Mouse (Mus musculus): Measurements from ENCODE around the gene Zfand2a. TPM values are rescaled to one million over a fixed set of nuclear protein-coding genes. Genes with fewer than 3 reads are reported as not detected.

The Zfand2a gene
- polyA plus RNA-seq, 1 experiment from 2014 or later, result 18.0 TPM

- Histone ChIP-seq H3K4me2 (no peak overlapping the region), H3K4me1 (replicated peaks) (peaks cover 8% of the 10 kb centered on the region), H3K9ac (no peak overlapping the region), H3K36me3 (no peaks in the 10 kb centered on the region), H3K27ac (replicated peaks) (no peak overlapping the region), H3K27me3 (no peaks in the 10 kb centered on the region), H3K9me3 (no peaks in the 10 kb centered on the region), H3K4me3 (no peak overlapping the region)
- 79% methylated on average over 4 of the region's 4 CpGs for WGBS
- ATAC-seq (ENCODE audit: low read depth), result no peak
These were observed 19.5 kb downstream of the Zfand2a start for GRCm38 (mm10) chr5:139464874-139465273.

GRCm38 (mm10) chr5:139460384-139461067 lies 23.8 kb downstream of the Zfand2a start, which contains the start of gene 3110082I17Rik:
3110082I17Rik (minus strand) TSS chr5:139460527.
- Histone ChIP-seq H3K9ac (peak within 1 kb of the TSS; percentile 76), H3K4me1 (replicated peaks) (peaks cover 15% of the 10 kb centered on the region), H3K27ac (replicated peaks) (no peak within 1 kb of the TSS), H3K4me3 (peak within 1 kb of the TSS; percentile 66), H3K9me3 (no peaks in the 10 kb centered on the region), H3K4me2 (peak within 1 kb of the TSS; percentile 78), H3K36me3 (no peaks in the 10 kb centered on the region), H3K27me3 (no peaks in the 10 kb centered on the region)
- ATAC-seq (ENCODE audit: low read depth), result peak; percentile 99
- WGBS, result 4% methylated on average over 42 of the region's 42 CpGs

GRCm38 (mm10) chr5:139459938-139460337 lies 24.4 kb downstream of the Zfand2a start:
- H3K4me2 ChIP-seq, result peak overlapping the region; percentile 78
- H3K27ac ChIP-seq (replicated peaks), result no peak overlapping the region
- H3K4me3 ChIP-seq, result peak overlapping the region; percentile 66
- H3K9ac ChIP-seq, result peak overlapping the region; percentile 76
- peak; percentile 47 for ATAC-seq (ENCODE audit: low read depth)
- H3K36me3 ChIP-seq, result peaks cover 4% of the 10 kb centered on the region; the same call in 1 of the 2 replicates
- no peaks in the 10 kb centered on the region for H3K27me3 ChIP-seq
- WGBS, result 8% methylated on average over 10 of the region's 10 CpGs
- H3K4me1 ChIP-seq (replicated peaks), result peaks cover 15% of the 10 kb centered on the region
- H3K9me3 ChIP-seq, result no peaks in the 10 kb centered on the region

GRCm38 (mm10) chr5:139457241-139457640 lies 27.1 kb downstream of the Zfand2a start:
- peaks cover 10% of the 10 kb centered on the region; the same call in 1 of the 2 replicates for H3K36me3 ChIP-seq
- no peak for ATAC-seq (ENCODE audit: low read depth)
- H3K9ac ChIP-seq, result no peak overlapping the region
- WGBS, result 89% methylated on average over 8 of the region's 8 CpGs
- H3K27ac ChIP-seq (replicated peaks), result no peak overlapping the region
- H3K4me2 ChIP-seq, result no peak overlapping the region
- H3K4me1 ChIP-seq (replicated peaks), result peaks cover 28% of the 10 kb centered on the region
- H3K9me3 ChIP-seq, result no peaks in the 10 kb centered on the region
- H3K4me3 ChIP-seq, result no peak overlapping the region
- no peaks in the 10 kb centered on the region for H3K27me3 ChIP-seq

- 94% methylated on average over 12 of the region's 12 CpGs for WGBS
- Histone ChIP-seq H3K4me3 (no peak overlapping the region), H3K4me1 (replicated peaks) (peaks cover 28% of the 10 kb centered on the region), H3K27me3 (no peaks in the 10 kb centered on the region), H3K9me3 (no peaks in the 10 kb centered on the region), H3K4me2 (no peak overlapping the region), H3K9ac (no peak overlapping the region), H3K36me3 (peaks cover 10% of the 10 kb centered on the region; the same call in 1 of the 2 replicates), H3K27ac (replicated peaks) (no peak overlapping the region)
- ATAC-seq (ENCODE audit: low read depth), result no peak
These were observed 29.2 kb downstream of the Zfand2a start for GRCm38 (mm10) chr5:139455166-139455565.

GRCm38 (mm10) chr5:139453031-139453430 lies 31.3 kb downstream of the Zfand2a start:
- no peak for ATAC-seq (ENCODE audit: low read depth)

GRCm38 (mm10) chr5:139449926-139450325 lies 34.4 kb downstream of the Zfand2a start:
- Histone ChIP-seq H3K36me3 (peaks cover 6% of the 10 kb centered on the region; the same call in 1 of the 2 replicates), H3K27me3 (no peaks in the 10 kb centered on the region), H3K27ac (replicated peaks) (peak overlapping the region; percentile 79), H3K4me1 (replicated peaks) (peaks cover 40% of the 10 kb centered on the region), H3K9ac (peak overlapping the region; percentile 47), H3K4me3 (no peak overlapping the region), H3K9me3 (no peaks in the 10 kb centered on the region), H3K4me2 (no peak overlapping the region)
- WGBS, result 18% methylated on average over 4 of the region's 4 CpGs
- peak; percentile 80 for ATAC-seq (ENCODE audit: low read depth)

More at GRCm38 (mm10) chr5:139453031-139453430, 31.3 kb downstream of the Zfand2a start:
- no peak overlapping the region for H3K4me3 ChIP-seq
- H3K9ac ChIP-seq, result no peak overlapping the region
- peaks cover 10% of the 10 kb centered on the region; the same call in 1 of the 2 replicates for H3K36me3 ChIP-seq
- peaks cover 32% of the 10 kb centered on the region for H3K4me1 ChIP-seq (replicated peaks)
- H3K4me2 ChIP-seq, result no peak overlapping the region
- 81% methylated on average over 10 of the region's 10 CpGs for WGBS
- no peaks in the 10 kb centered on the region for H3K9me3 ChIP-seq
- H3K27ac ChIP-seq (replicated peaks), result no peak overlapping the region; the same call in 1 of the 2 replicates
- no peaks in the 10 kb centered on the region for H3K27me3 ChIP-seq

- WGBS, result 38% methylated on average over 5 of the region's 5 CpGs
- no peaks in the 10 kb centered on the region for H3K27me3 ChIP-seq
- H3K36me3 ChIP-seq, result 0 out of 2 replicates have a peak, but pooled peaks cover 5% of the 10 kb centered on the region
- no peak overlapping the region for H3K4me3 ChIP-seq
- H3K4me1 ChIP-seq (replicated peaks), result peaks cover 40% of the 10 kb centered on the region
- H3K9me3 ChIP-seq, result no peaks in the 10 kb centered on the region
- peak overlapping the region; percentile 79 for H3K27ac ChIP-seq (replicated peaks)
- H3K4me2 ChIP-seq, result no peak overlapping the region
- H3K9ac ChIP-seq, result peak overlapping the region; percentile 47
- ATAC-seq (ENCODE audit: low read depth), result peak; percentile 76
These were observed 35.1 kb downstream of the Zfand2a start for GRCm38 (mm10) chr5:139449161-139449791.

- no peaks in the 10 kb centered on the region for H3K27me3 ChIP-seq
- H3K9me3 ChIP-seq, result no peaks in the 10 kb centered on the region
- H3K9ac ChIP-seq, result no peak overlapping the region
- H3K4me2 ChIP-seq, result no peak overlapping the region
- 70% methylated on average over 6 of the region's 6 CpGs for WGBS
- no peak overlapping the region for H3K4me3 ChIP-seq
- peaks cover 33% of the 10 kb centered on the region for H3K4me1 ChIP-seq (replicated peaks)
- no peak for ATAC-seq (ENCODE audit: low read depth)
- H3K36me3 ChIP-seq, result no peaks in the 10 kb centered on the region
- no peak overlapping the region for H3K27ac ChIP-seq (replicated peaks)
These were observed 36.3 kb downstream of the Zfand2a start for GRCm38 (mm10) chr5:139448025-139448424.

GRCm38 (mm10) chr5:139445258-139445657 lies 39.1 kb downstream of the Zfand2a start:
- 95% methylated on average over 8 of the region's 8 CpGs for WGBS
- H3K36me3 ChIP-seq, result no peaks in the 10 kb centered on the region

GRCm38 (mm10) chr5:139442962-139443361 lies 41.4 kb downstream of the Zfand2a start:
- no peaks in the 10 kb centered on the region for H3K27me3 ChIP-seq
- H3K9me3 ChIP-seq, result no peaks in the 10 kb centered on the region
- no peak overlapping the region for H3K4me2 ChIP-seq
- H3K27ac ChIP-seq (replicated peaks), result peak overlapping the region; percentile 67
- WGBS, result 76% methylated on average over 4 of the region's 4 CpGs
- H3K9ac ChIP-seq, result no peak overlapping the region
- H3K4me3 ChIP-seq, result no peak overlapping the region
- no peaks in the 10 kb centered on the region for H3K36me3 ChIP-seq
- no peak for ATAC-seq (ENCODE audit: low read depth)
- peaks cover 42% of the 10 kb centered on the region for H3K4me1 ChIP-seq (replicated peaks)

More at GRCm38 (mm10) chr5:139445258-139445657, 39.1 kb downstream of the Zfand2a start:
- H3K4me3 ChIP-seq, result no peak overlapping the region
- no peak overlapping the region for H3K27ac ChIP-seq (replicated peaks)
- no peak overlapping the region for H3K4me2 ChIP-seq
- H3K4me1 ChIP-seq (replicated peaks), result peaks cover 43% of the 10 kb centered on the region
- ATAC-seq (ENCODE audit: low read depth), result no peak
- H3K27me3 ChIP-seq, result no peaks in the 10 kb centered on the region
- H3K9me3 ChIP-seq, result no peaks in the 10 kb centered on the region
- H3K9ac ChIP-seq, result no peak overlapping the region

- ATAC-seq (ENCODE audit: low read depth), result no peak
- 59% methylated on average over 12 of the region's 12 CpGs for WGBS
- Histone ChIP-seq H3K27me3 (no peaks in the 10 kb centered on the region), H3K9me3 (no peaks in the 10 kb centered on the region), H3K4me1 (replicated peaks) (peaks cover 42% of the 10 kb centered on the region), H3K27ac (replicated peaks) (peak overlapping the region; percentile 67), H3K36me3 (no peaks in the 10 kb centered on the region), H3K9ac (no peak overlapping the region), H3K4me2 (no peak overlapping the region), H3K4me3 (no peak overlapping the region)
These were observed 41.9 kb downstream of the Zfand2a start for GRCm38 (mm10) chr5:139442428-139442827.
